Mouse (Mus musculus) skeletal muscle tissue, postnatal 0 days (tissue): ENCODE results near the gene Btg3. TPM values are rescaled to one million over a fixed set of nuclear protein-coding genes. Genes with fewer than 3 reads are reported as not detected.

ENCODE experiments used
- polyA plus RNA-seq: library from polyadenylated mRNA; unstranded; fragments of >200 nt; fragmentation: Nextera tagmentation; extraction: Ambion mirVana; gene quantifications from 2 replicates; pipeline ENCODE4 v1.2.1, GENCODE M21; 2015

Btg3 gene
- polyA plus RNA-seq, result 36.0 and 37.5 TPM in 2 replicates

DNA sequence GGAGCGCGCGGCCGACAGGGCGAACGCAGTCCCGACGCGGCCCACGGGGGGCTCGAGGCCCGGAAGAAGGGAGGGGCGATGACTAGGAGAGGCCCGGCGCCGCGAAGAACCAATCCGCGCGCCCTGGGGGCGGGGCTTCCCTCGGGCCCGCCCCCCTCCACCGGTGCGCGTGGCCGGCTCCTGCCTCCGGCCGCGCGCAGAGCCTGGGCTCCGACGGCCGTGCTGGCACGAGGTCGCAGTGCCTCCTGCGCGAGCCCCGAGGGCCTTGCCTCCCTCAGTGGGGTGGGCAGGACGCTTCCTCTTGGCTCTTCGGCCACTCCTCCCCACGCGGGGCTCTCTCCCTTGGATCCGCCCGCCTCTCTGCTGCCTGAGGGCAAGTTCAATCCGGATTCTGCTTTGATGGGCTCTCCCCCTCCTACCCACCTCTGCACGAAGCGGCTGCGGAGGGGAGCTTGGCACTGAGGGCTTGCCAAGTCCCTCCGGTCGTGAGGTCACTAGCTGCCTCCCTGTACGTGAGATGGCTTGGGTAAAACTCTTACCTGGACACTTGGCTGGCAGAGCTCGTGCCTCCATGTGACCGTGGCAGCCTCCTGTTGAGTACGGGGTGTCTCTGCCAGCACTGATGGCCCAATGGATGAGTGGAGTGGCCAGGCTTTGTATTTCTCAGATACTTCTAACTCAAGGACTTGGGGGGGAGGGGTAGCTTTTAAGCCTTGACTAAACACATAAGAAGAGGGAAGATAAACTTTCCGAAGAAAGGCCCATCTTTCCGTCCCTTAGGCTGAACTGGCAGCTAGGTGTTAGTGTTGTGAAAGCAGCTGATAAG, at the start of gene Btg3:
Gene Btg3 (minus strand): TSS at position 448 of the 826 bp plus-strand sequence.

DNA sequence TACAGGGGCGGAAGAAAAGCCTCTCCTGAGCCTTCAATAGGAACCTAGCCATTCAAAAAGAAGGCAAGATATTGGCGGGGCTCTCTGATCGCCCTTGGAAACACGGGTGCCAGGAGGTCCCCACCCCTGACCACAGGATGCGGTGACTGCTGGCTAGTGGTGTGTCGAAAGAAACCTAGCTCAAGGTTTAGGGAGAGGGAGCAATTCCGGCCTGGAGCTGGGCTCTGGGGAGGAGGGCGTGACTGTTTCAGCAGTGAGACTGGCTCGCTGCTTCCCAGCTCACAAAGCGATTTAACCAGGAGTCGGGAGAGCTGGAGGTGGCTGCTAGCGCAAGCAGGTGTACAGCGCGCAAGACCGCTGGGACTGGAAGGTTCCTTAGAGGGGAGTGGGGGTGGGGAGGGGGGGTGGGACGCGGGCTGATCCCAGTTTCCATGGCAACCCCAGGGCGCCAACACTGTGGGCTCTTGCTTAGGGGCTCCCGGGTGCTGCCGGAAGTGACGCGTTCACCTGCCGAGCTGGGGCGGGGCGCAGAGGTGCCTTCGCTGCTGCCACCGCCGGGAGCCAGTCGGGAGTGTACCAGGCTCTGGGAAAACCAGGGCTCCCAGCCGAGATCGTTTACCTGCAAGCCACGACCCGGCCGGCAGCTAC, 75.7 kb downstream of the Btg3 start, which contains the start of gene Cxadr:
Gene Cxadr (plus strand): TSS at position 307 of the 648 bp plus-strand sequence.

Other genes starting within 250 kb of the Btg3 start
- 0.77 and 1.2 TPM in 2 replicates for gene Cxadr, start 75.7 kb downstream of the Btg3 start, polyA plus RNA-seq
- 8.7 and 9.0 TPM in 2 replicates for gene D16Ertd472e, start 199.5 kb upstream of the Btg3 start, polyA plus RNA-seq